Mouse (Mus musculus) liver, embryonic 12.5 days (tissue): ENCODE data around the gene Larp4. TPM values are rescaled to one million over a fixed set of nuclear protein-coding genes. Genes with fewer than 3 reads are reported as not detected.

ENCODE experiments used
- ATAC-seq: fragments of 200-750 bp; cut with Nextera tagmentation; 2 replicates; pipeline ENCODE4 v1.8.0; 2017; ENCODE audit warnings: moderate number of reproducible peaks, mild to moderate bottlenecking, moderate library complexity
- H3K27ac ChIP-seq: fragments of 300-500 bp; sonication (generic); 2 replicates; pipeline ENCODE4 v1.5.1; 2016; ENCODE audit warnings: mild to moderate bottlenecking
- H3K27me3 ChIP-seq: fragments of 300-500 bp; sonication (generic); replicated peaks from 2 replicates; pipeline ENCODE4 v1.6.1; 2016; ENCODE audit warnings: mild to moderate bottlenecking, moderate library complexity
- H3K36me3 ChIP-seq: fragments of 300-500 bp; sonication (generic); 2 replicates; pipeline ENCODE4 v1.6.1; 2016; ENCODE audit warnings: mild to moderate bottlenecking, moderate library complexity
- H3K4me1 ChIP-seq: fragments of 300-500 bp; sonication (generic); 2 replicates; pipeline ENCODE4 v1.6.1; 2016
- H3K4me2 ChIP-seq: fragments of 300-500 bp; sonication (generic); 2 replicates; pipeline ENCODE4 v1.6.1; 2016; ENCODE audit warnings: mild to moderate bottlenecking, moderate library complexity
- H3K4me3 ChIP-seq: fragments of 300-500 bp; sonication (generic); 2 replicates; pipeline ENCODE4 v1.5.1; 2016; ENCODE audit warnings: mild to moderate bottlenecking, moderate library complexity
- H3K9ac ChIP-seq: fragments of 300-500 bp; sonication (generic); 2 replicates; pipeline ENCODE4 v1.6.1; 2016; ENCODE audit warnings: mild to moderate bottlenecking, moderate library complexity
- H3K9me3 ChIP-seq: fragments of 300-500 bp; sonication (generic); replicated peaks from 2 replicates; pipeline ENCODE4 v1.6.1; 2016; ENCODE audit warnings: mild to moderate bottlenecking, moderate library complexity
- WGBS: fragments of 180-500 bp; shearing (Covaris S2); methylation state at CpG from one replicate; pipeline ENCODE4 v1.1.7; 2016; ENCODE audit not compliant: insufficient replicate concordance; 5-methylcytosine and 5-hydroxymethylcytosine counted together
- polyA plus RNA-seq: library from polyadenylated mRNA; unstranded; fragments of >200 nt; fragmentation: Nextera tagmentation; extraction: Ambion mirVana; gene quantifications from 2 replicates; pipeline ENCODE4 v1.2.1, GENCODE M21; 2016

The Larp4 gene
- polyA plus RNA-seq, 1 experiment from 2014 or later = 33.1 TPM

GRCm38 (mm10) chr15:100063229-100063773, 93.4 kb downstream of the Larp4 start:
- Histone ChIP-seq H3K4me3 (no peak overlapping the region), H3K4me2 (no peak overlapping the region), H3K4me1 (peaks cover 49% of the 10 kb centered on the region), H3K27me3 (no peaks in the 10 kb centered on the region), H3K9ac (no peak overlapping the region), H3K27ac (no peak overlapping the region), H3K9me3 (no peaks in the 10 kb centered on the region), H3K36me3 (no peaks in the 10 kb centered on the region)
- no peak for ATAC-seq
- WGBS = 70% methylated on average over 13 of the region's 13 CpGs

Other genes starting within 250 kb of the Larp4 start
- 98.3 and 98.4 TPM in 2 replicates for gene Cox14, start 244.4 kb upstream of the Larp4 start, polyA plus RNA-seq
- 17.8 and 19.1 TPM in 2 replicates for gene Cers5, start 197.2 kb upstream of the Larp4 start, polyA plus RNA-seq
- gene Lima1, start 94.6 kb upstream of the Larp4 start, polyA plus RNA-seq = 10.6 and 11.0 TPM in 2 replicates
- not detected in 2 replicates for gene Fam186a, start 3.0 kb upstream of the Larp4 start, polyA plus RNA-seq
- gene Dip2b, start 68.6 kb downstream of the Larp4 start, polyA plus RNA-seq = 4.9 and 5.1 TPM in 2 replicates